Mouse (Mus musculus) embryonic facial prominence, embryonic 14.5 days (tissue): Measurements from ENCODE around the gene Fscn3. TPM values are rescaled to one million over a fixed set of nuclear protein-coding genes. Genes with fewer than 3 reads are reported as not detected.

Source experiments
- ATAC-seq: fragments of 200-750 bp; cut with Nextera tagmentation; 2 replicates; pipeline ENCODE4 v1.8.0; 2017; ENCODE audit warnings: low read depth, moderate number of reproducible peaks, moderate TSS enrichment
- DNase-seq: peaks from one replicate; pipeline ENCODE4 v3.0.0-alpha.2; 2015; ENCODE audit warnings: low spot score
- H3K27ac ChIP-seq: fragments of 300-500 bp; sonication (generic); replicated peaks from 2 replicates; pipeline ENCODE4 v1.5.1; 2014; ENCODE audit warnings: low read depth, mild to moderate bottlenecking, low read length, moderate library complexity
- H3K27me3 ChIP-seq: fragments of 300-500 bp; sonication (generic); replicated peaks from 2 replicates; pipeline ENCODE4 v1.6.1; 2014; ENCODE audit warnings: low read length; ENCODE audit not compliant: control insufficient read depth, insufficient read depth
- H3K36me3 ChIP-seq: fragments of 300-500 bp; sonication (generic); 2 replicates; pipeline ENCODE4 v1.6.1; 2014; ENCODE audit warnings: low read length, mixed read lengths; ENCODE audit not compliant: control insufficient read depth, insufficient read depth
- H3K4me1 ChIP-seq: fragments of 300-500 bp; sonication (generic); 2 replicates; pipeline ENCODE4 v1.6.1; 2014; ENCODE audit warnings: antibody characterized with exemption, low read length; ENCODE audit not compliant: control insufficient read depth, insufficient read depth
- H3K4me2 ChIP-seq: fragments of 300-500 bp; sonication (generic); 2 replicates; pipeline ENCODE4 v1.6.1; 2014; ENCODE audit warnings: low read depth, mild to moderate bottlenecking, low read length, moderate library complexity, mixed read lengths
- H3K4me3 ChIP-seq: fragments of 300-500 bp; sonication (generic); 2 replicates; pipeline ENCODE4 v1.5.1; 2014; ENCODE audit warnings: low read depth, mild to moderate bottlenecking, low read length
- H3K9ac ChIP-seq: fragments of 300-500 bp; sonication (generic); 2 replicates; pipeline ENCODE4 v1.6.1; 2014; ENCODE audit warnings: low read depth, mild to moderate bottlenecking, low read length, moderate library complexity, mixed read lengths
- H3K9me3 ChIP-seq: fragments of 300-500 bp; sonication (generic); 2 replicates; pipeline ENCODE4 v1.6.1; 2016; ENCODE audit warnings: low read length; ENCODE audit not compliant: control insufficient read depth
- WGBS: fragments of 180-500 bp; shearing (Covaris S2); extraction: QIAGEN DNeasy Blood & Tissue Kit; methylation state at CpG from one replicate; pipeline ENCODE4 v1.1.7; 2014; 5-methylcytosine and 5-hydroxymethylcytosine counted together
- polyA plus RNA-seq: library from polyadenylated mRNA; unstranded; fragments of >200 nt; fragmentation: Nextera tagmentation; extraction: Ambion mirVana; gene quantifications from 2 replicates; pipeline ENCODE4 v1.2.1, GENCODE M21; 2014

Fscn3 gene
- polyA plus RNA-seq, 1 experiment from 2014 or later = not detected

- Histone ChIP-seq H3K36me3 (peaks cover 28% of the 10 kb centered on the region; the same call in 1 of the 2 replicates), H3K9me3 (no peaks in the 10 kb centered on the region), H3K4me2 (no peak overlapping the region), H3K9ac (no peak overlapping the region), H3K27me3 (no peaks in the 10 kb centered on the region), H3K4me3 (no peak overlapping the region), H3K4me1 (peaks cover 12% of the 10 kb centered on the region), H3K27ac (no peak overlapping the region)
- DNase-seq = no peak
- WGBS = 83% methylated on average over 7 of the region's 7 CpGs
- no peak for ATAC-seq
These were observed 59.3 kb downstream of the Fscn3 start for GRCm38 (mm10) chr6:28486905-28487304.

Other genes with a start within 250 kb of the Fscn3 start
- gene Zfp800, start 29.8 kb upstream of the Fscn3 start, polyA plus RNA-seq = 17.7 and 19.9 TPM in 2 replicates
- 353 and 373 TPM in 2 replicates for gene Arf5, start 4.2 kb upstream of the Fscn3 start, polyA plus RNA-seq
- gene Gcc1, start 601 bp downstream of the Fscn3 start, polyA plus RNA-seq = 6.8 and 8.4 TPM in 2 replicates
- not detected in 2 replicates for gene Pax4, start 21.6 kb downstream of the Fscn3 start, polyA plus RNA-seq
- gene Snd1, start 47.4 kb downstream of the Fscn3 start, polyA plus RNA-seq = 111 and 120 TPM in 2 replicates